20 mouse cellular contexts compared by ENCODE assay signal in the genomic region with DNA sequence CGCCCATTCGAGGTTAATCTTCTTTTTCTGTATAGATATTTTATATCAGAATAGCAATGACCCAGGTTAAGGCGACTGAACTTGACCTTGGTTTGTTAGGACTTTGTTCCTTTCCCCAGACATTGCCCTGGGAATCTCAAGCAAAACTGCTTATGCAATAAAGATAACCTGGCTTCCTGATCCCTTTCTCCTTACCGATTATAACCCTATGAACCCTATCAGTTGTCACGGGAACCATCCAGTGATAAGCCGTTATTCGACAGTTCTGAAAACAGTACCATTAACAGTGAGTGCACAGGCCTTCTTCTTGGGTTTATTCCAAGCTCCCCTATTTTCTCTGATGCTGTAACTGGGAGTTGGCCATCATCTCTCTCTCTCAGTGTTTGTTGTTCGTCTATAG. TPM values are rescaled to one million over a fixed set of nuclear protein-coding genes. Genes with fewer than 3 reads are reported as not detected.
A peak's percentile ranks its signal among the peaks of the same experiment; 100 is the strongest.
DNase-seq lines count a peak whose midpoint lies in the region; ATAC-seq and TF ChIP-seq lines count a peak whose summit lies in the region.
"Had no signal": no experiment of that assay in that cellular context is flagged by ENCODE, and none has a peak within 500 bp of the region (broad histone marks: within the 10 kb centered on the region; RNA-seq: fewer than 3 reads in every experiment).

No protein-coding gene starts in this region.

- no peak overlapping the region for H3K27ac ChIP-seq in MEL (ENCODE audit: control insufficient read depth, low read depth, low read length)
- no peak overlapping the region for H3K27ac ChIP-seq in intestine, embryonic 15.5 days
- H3K27ac ChIP-seq in intestine, postnatal 0 days (ENCODE audit: low read depth, low read length): no peak overlapping the region
- no peak overlapping the region for H3K27ac ChIP-seq in midbrain, embryonic 15.5 days
- H3K27ac ChIP-seq: embryonic facial prominence, embryonic 10.5 days; embryonic facial prominence, embryonic 12.5 days; forebrain, embryonic 13.5 days; forebrain, embryonic 15.5 days had no signal

- TF ChIP-seq POLR2A in MEL (IDR thresholded peaks at IDR 0.05; ENCODE audit: control insufficient read depth in 1 of 2, insufficient read depth in 1 of 2, low read depth in 1 of 2, low read length in 2 of 2, poor library complexity in 1 of 2): no peak

- TF ChIP-seq CTCF in MEL (IDR thresholded peaks at IDR 0.05 in 2 of 3, conservative IDR thresholded peaks at IDR 0.05 in 1 of 3; ENCODE audit: control insufficient read depth in 1 of 3, insufficient read depth in 1 of 3, low read depth in 2 of 3, low read length in 3 of 3, poor library complexity in 1 of 3, severe bottlenecking in 1 of 3): no peak
- TF ChIP-seq CTCF in intestine, postnatal 0 days (IDR thresholded peaks at IDR 0.05; ENCODE audit: low read depth): no peak

- TF ChIP-seq RAD21 in MEL (IDR thresholded peaks at IDR 0.05; ENCODE audit: low read depth, low read length): no peak

- no peak overlapping the region for H3K4me2 ChIP-seq in intestine, embryonic 15.5 days (replicated peaks)
- no peak overlapping the region for H3K4me2 ChIP-seq in intestine, postnatal 0 days (replicated peaks; ENCODE audit: low read depth)
- H3K4me2 ChIP-seq in midbrain, embryonic 15.5 days: no peak overlapping the region
- H3K4me2 ChIP-seq: embryonic facial prominence, embryonic 12.5 days; forebrain, embryonic 13.5 days; forebrain, embryonic 15.5 days had no signal

- 0 out of 4 replicates have a peak, but pooled peaks of 1 of the 2 experiments have one; percentile 22 for TF ChIP-seq EP300 in MEL (IDR thresholded peaks at IDR 0.05; ENCODE audit: low read depth in 1 of 2, low read length in 2 of 2)

- H3K9ac ChIP-seq in MEL (ENCODE audit: control insufficient read depth, low read depth, low read length, poor library complexity, severe bottlenecking): no peak overlapping the region
- no peak overlapping the region for H3K9ac ChIP-seq in intestine, embryonic 15.5 days
- H3K9ac ChIP-seq in intestine, postnatal 0 days (ENCODE audit: low read depth, low read length): no peak overlapping the region
- H3K9ac ChIP-seq in midbrain, embryonic 15.5 days: no peak overlapping the region
- H3K9ac ChIP-seq: embryonic facial prominence, embryonic 12.5 days; forebrain, embryonic 13.5 days; forebrain, embryonic 15.5 days; forebrain, postnatal 0 days had no signal

- H3K27me3 ChIP-seq in MEL (ENCODE audit: control insufficient read depth in 1 of 2, insufficient read depth in 2 of 2, low read length in 2 of 2): peaks cover 0 to 6% of the 10 kb centered on the region in 2 experiments; a peak in 2 of 4 replicates
- no peaks in the 10 kb centered on the region for H3K27me3 ChIP-seq in intestine, embryonic 15.5 days (replicated peaks)
- H3K27me3 ChIP-seq in intestine, postnatal 0 days (replicated peaks; ENCODE audit: control insufficient read depth, insufficient read depth, low read length): no peaks in the 10 kb centered on the region
- H3K27me3 ChIP-seq in midbrain, embryonic 15.5 days (replicated peaks): no peaks in the 10 kb centered on the region
- H3K27me3 ChIP-seq: embryonic facial prominence, embryonic 12.5 days; forebrain, embryonic 13.5 days; forebrain, embryonic 15.5 days; Patski had no signal

- no peaks in the 10 kb centered on the region for H3K79me2 ChIP-seq in MEL (ENCODE audit: control insufficient read depth, insufficient read depth, low read length, poor library complexity)

- DNase-seq in MEL (ENCODE audit: low read depth, low spot score): no peak
- no peak for DNase-seq in right cerebral cortex, postnatal 10 days (ENCODE audit: low spot score in 2 of 2)
- DNase-seq: adrenal gland, adult 8-10 months; adrenal gland, postnatal 14 days; adrenal gland, postnatal 36 days; cerebellum, adult 11-12 months; cerebellum, adult 2 months; cerebellum, adult 9-10 months; cerebellum, postnatal 10 days; cerebellum, postnatal 25 days; forebrain, postnatal 0 days had no signal

- ATAC-seq in intestine, embryonic 15.5 days: peak; percentile 86
- ATAC-seq in intestine, postnatal 0 days: peak; percentile 76
- ATAC-seq in midbrain, embryonic 15.5 days (replicated peaks): no peak
- ATAC-seq: activated CD4-positive, CD25-positive, alpha-beta regulatory T cell, adult 4 months; forebrain, embryonic 13.5 days; forebrain, embryonic 15.5 days; forebrain, postnatal 0 days; Patski had no signal

- H3K4me3 ChIP-seq in MEL (ENCODE audit: control insufficient read depth in 1 of 2, insufficient read depth in 1 of 2, low read depth in 2 of 2, low read length in 2 of 2): no peak overlapping the region
- no peak overlapping the region for H3K4me3 ChIP-seq in intestine, embryonic 15.5 days (replicated peaks)
- H3K4me3 ChIP-seq in intestine, postnatal 0 days (ENCODE audit: low read depth, low read length): no peak overlapping the region
- H3K4me3 ChIP-seq in midbrain, embryonic 15.5 days: no peak overlapping the region
- H3K4me3 ChIP-seq: embryonic facial prominence, embryonic 10.5 days; embryonic facial prominence, embryonic 12.5 days; forebrain, embryonic 13.5 days; forebrain, embryonic 15.5 days had no signal

- no peaks in the 10 kb centered on the region for H3K36me3 ChIP-seq in MEL (ENCODE audit: control insufficient read depth in 1 of 2, insufficient read depth in 2 of 2, low read length in 2 of 2)
- H3K36me3 ChIP-seq in intestine, embryonic 15.5 days: no peaks in the 10 kb centered on the region
- H3K36me3 ChIP-seq in intestine, postnatal 0 days (ENCODE audit: control insufficient read depth, insufficient read depth): no peaks in the 10 kb centered on the region
- no peaks in the 10 kb centered on the region for H3K36me3 ChIP-seq in midbrain, embryonic 15.5 days (replicated peaks)
- H3K36me3 ChIP-seq: embryonic facial prominence, embryonic 10.5 days; embryonic facial prominence, embryonic 12.5 days; forebrain, embryonic 15.5 days had no signal

- H3K9me3 ChIP-seq in MEL (replicated peaks; ENCODE audit: insufficient read depth, low read length): no peaks in the 10 kb centered on the region
- no peaks in the 10 kb centered on the region for H3K9me3 ChIP-seq in intestine, embryonic 15.5 days
- no peaks in the 10 kb centered on the region for H3K9me3 ChIP-seq in intestine, postnatal 0 days (ENCODE audit: control insufficient read depth)
- no peaks in the 10 kb centered on the region for H3K9me3 ChIP-seq in midbrain, embryonic 15.5 days
- H3K9me3 ChIP-seq: embryonic facial prominence, embryonic 10.5 days; embryonic facial prominence, embryonic 12.5 days; forebrain, embryonic 13.5 days; forebrain, embryonic 15.5 days had no signal

- WGBS in intestine, embryonic 15.5 days: 65% methylated on average over 8 of the region's 8 CpGs
- 41% methylated on average over 8 of the region's 8 CpGs for WGBS in intestine, postnatal 0 days
- 83% methylated on average over 8 of the region's 8 CpGs for WGBS in midbrain, embryonic 15.5 days

- H3K4me1 ChIP-seq in MEL (ENCODE audit: control insufficient read depth in 1 of 2, insufficient read depth in 2 of 2, low read length in 2 of 2): peaks cover 3 to 4% of the 10 kb centered on the region in 2 experiments; a peak in 3 of 4 replicates
- H3K4me1 ChIP-seq in intestine, embryonic 15.5 days (replicated peaks): no peaks in the 10 kb centered on the region
- H3K4me1 ChIP-seq in intestine, postnatal 0 days (replicated peaks; ENCODE audit: control insufficient read depth, insufficient read depth, low read length): no peaks in the 10 kb centered on the region
- H3K4me1 ChIP-seq in midbrain, embryonic 15.5 days: no peaks in the 10 kb centered on the region
- H3K4me1 ChIP-seq: embryonic facial prominence, embryonic 10.5 days; embryonic facial prominence, embryonic 12.5 days; forebrain, embryonic 13.5 days; forebrain, embryonic 15.5 days had no signal

TF ChIP-seq in MEL, 35 proteins besides CTCF, POLR2A, EP300 and RAD21:
- TF ChIP-seq MYC (IDR thresholded peaks at IDR 0.05; ENCODE audit: low read depth, low read length): no peak
- 0 out of 2 replicates have a peak, but pooled peaks have one; percentile 24 for TF ChIP-seq ETS1 (IDR thresholded peaks at IDR 0.05; ENCODE audit: low read depth, low read length)
- TF ChIP-seq KAT2A (conservative IDR thresholded peaks at IDR 0.05; ENCODE audit: low read depth, low read length): no peak
- TF ChIP-seq TCF12 (IDR thresholded peaks at IDR 0.05; ENCODE audit: low read depth, low read length): peak; percentile 21; the same call in 1 of the 2 replicates

RNA-seq across cellular contexts. Expression of a gene that starts 27.0 kb away (rescaled TPM):
- total RNA-seq in MEL (2012; rRNA removed): 6.5 and 7.9 TPM in 2 replicates
- 10 to 100 TPM in 1 of 2 experiments, not detected in 1; 10.3 TPM for polyA plus RNA-seq in MEL (2012; ENCODE audit: insufficient read depth in 1 of 2, insufficient read length in 2 of 2, low read depth in 1 of 2, low replicate concordance in 2 of 2, missing spikeins in 1 of 2)
- 12.8 and 13.0 TPM in 2 replicates for polyA plus RNA-seq in intestine, embryonic 15.5 days (2015; fragmentation: Nextera tagmentation; extraction: Ambion mirVana)
- 6.7 and 8.9 TPM in 2 replicates for polyA plus RNA-seq in intestine, postnatal 0 days (2015; fragmentation: Nextera tagmentation; extraction: Ambion mirVana)
- polyA plus RNA-seq in midbrain, embryonic 15.5 days (2015; fragmentation: Nextera tagmentation; extraction: Ambion mirVana): 36.3 TPM in 2 replicates
